Mouse (Mus musculus) erythroblast, embryonic 14.5 days (primary cell): Measurements from ENCODE around the gene Dgat2l6. TPM values are rescaled to one million over a fixed set of nuclear protein-coding genes. Genes with fewer than 3 reads are reported as not detected.

Experiments used
- H3K27me3 ChIP-seq: 2 replicates; pipeline ENCODE4 v1.6.1; 2012; ENCODE audit warnings: inconsistent platforms; ENCODE audit not compliant: control insufficient read depth
- H3K36me3 ChIP-seq: 2 replicates; pipeline ENCODE4 v1.6.1; 2012; ENCODE audit warnings: mild to moderate bottlenecking, inconsistent platforms; ENCODE audit not compliant: control insufficient read depth
- H3K4me1 ChIP-seq: 2 replicates; pipeline ENCODE4 v1.6.1; 2012; ENCODE audit warnings: inconsistent platforms; ENCODE audit not compliant: control insufficient read depth
- H3K4me3 ChIP-seq: replicated peaks from 2 replicates; pipeline ENCODE3; 2012; ENCODE audit warnings: moderate library complexity, mild to moderate bottlenecking, inconsistent platforms
- H3K9me3 ChIP-seq: 2 replicates; pipeline ENCODE4 v1.6.1; 2012; ENCODE audit warnings: low read length, inconsistent platforms, mixed read lengths; ENCODE audit not compliant: control insufficient read depth
- GATA1 ChIP-seq: IDR thresholded peaks from 2 replicates; pipeline ENCODE4 v1.6.1; 2012; ENCODE audit warnings: low read length, inconsistent platforms, mixed read lengths
- TAL1 ChIP-seq: IDR thresholded peaks from 3 replicates; pipeline ENCODE4 v1.6.1; 2012; ENCODE audit warnings: low read length, inconsistent platforms, mixed read lengths
- polyA plus RNA-seq: library from polyadenylated mRNA; stranded (reverse); fragments of >175 nt; gene quantifications from 2 replicates; pipeline ENCODE4 v1.2.3, GENCODE M21; 2012

Gene Dgat2l6
- polyA plus RNA-seq, 1 experiment, result not detected

DNA sequence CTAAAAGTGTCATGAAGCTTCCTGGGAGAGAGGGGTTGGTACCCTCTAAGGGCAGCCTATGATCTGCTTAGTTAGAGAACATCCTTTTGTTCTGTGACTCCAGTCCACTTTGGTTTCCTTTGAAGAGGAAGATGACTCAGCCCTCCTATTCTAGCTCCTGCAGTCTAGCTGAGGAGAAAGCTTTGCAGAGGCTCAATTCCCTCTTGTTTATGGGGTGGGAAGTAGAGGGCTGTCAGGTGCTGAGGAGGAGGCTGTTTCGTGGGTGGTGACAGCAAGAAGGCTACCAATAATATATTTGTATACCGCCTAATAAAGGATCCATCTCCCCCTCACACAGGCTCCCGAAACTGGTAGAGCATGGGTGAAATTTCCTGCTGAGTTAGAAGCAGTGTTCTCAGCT is 8.0 kb upstream of the Dgat2l6 start:
- Histone ChIP-seq H3K4me1 (no peaks in the 10 kb centered on the region), H3K9me3 (no peaks in the 10 kb centered on the region), H3K4me3 (no peak overlapping the region), H3K36me3 (peaks cover 9% of the 10 kb centered on the region), H3K27me3 (no peaks in the 10 kb centered on the region)
- no peak for TF ChIP-seq TAL1
- no peak for TF ChIP-seq GATA1

- Histone ChIP-seq H3K27me3 (no peaks in the 10 kb centered on the region), H3K4me1 (no peaks in the 10 kb centered on the region), H3K4me3 (no peak overlapping the region), H3K9me3 (no peaks in the 10 kb centered on the region), H3K36me3 (peaks cover 9% of the 10 kb centered on the region)
- no peak for TF ChIP-seq TAL1
- TF ChIP-seq GATA1, result no peak
Measured at GRCm38 (mm10) chrX:100517626-100518025, 7.0 kb upstream of the Dgat2l6 start.

- TF ChIP-seq TAL1 (no peak), GATA1 (no peak)
- Histone ChIP-seq H3K27me3 (no peaks in the 10 kb centered on the region), H3K9me3 (no peaks in the 10 kb centered on the region), H3K4me3 (no peak overlapping the region), H3K4me1 (no peaks in the 10 kb centered on the region), H3K36me3 (peaks cover 9% of the 10 kb centered on the region)
Measured at GRCm38 (mm10) chrX:100518532-100518931, 6.1 kb upstream of the Dgat2l6 start.

DNA sequence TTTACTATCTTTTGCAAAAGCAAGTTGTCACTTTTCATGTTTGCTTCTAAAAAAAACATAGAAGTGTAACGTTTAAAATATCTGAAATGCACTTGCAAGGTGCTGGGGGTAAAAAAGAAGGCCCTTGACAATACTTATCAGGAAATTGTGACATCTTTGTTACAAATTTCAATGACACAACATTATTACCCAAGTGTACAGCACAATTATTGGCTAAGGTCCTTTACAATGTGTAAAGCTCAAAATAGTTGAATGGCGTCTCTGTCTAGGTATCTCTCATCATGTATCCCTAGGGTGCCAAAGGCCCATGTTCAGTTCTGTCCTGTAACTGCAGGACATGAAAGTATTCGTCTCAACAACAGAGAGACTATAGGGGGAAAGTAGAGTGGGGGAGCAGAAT is 31.4 kb downstream of the Dgat2l6 start:
- H3K9me3 ChIP-seq, result no peaks in the 10 kb centered on the region
- H3K4me3 ChIP-seq, result no peak overlapping the region
- no peaks in the 10 kb centered on the region; the same call in 1 of the 2 replicates for H3K27me3 ChIP-seq
- H3K4me1 ChIP-seq, result no peaks in the 10 kb centered on the region
- TF ChIP-seq GATA1 (no peak), TAL1 (no peak)
- no peaks in the 10 kb centered on the region for H3K36me3 ChIP-seq

DNA sequence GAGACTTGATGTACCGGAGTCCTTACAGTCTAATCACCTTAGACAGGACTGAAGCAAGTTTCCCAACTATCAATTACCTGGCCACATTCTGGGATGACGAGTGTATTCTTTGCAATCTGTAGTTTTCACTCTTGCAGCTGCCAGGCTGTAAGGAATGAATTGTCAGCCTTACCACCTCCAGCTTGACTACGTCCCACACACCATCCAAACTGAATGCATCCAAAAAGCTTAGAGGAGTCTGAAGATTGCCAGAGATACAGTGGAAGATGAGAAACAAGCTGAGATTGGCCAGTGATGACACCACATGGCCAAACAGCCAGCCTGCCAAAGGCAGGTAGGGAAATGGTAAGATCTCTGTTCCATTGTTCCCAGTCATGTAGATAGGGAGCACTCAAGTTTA is 41.1 kb downstream of the Dgat2l6 start:
- Histone ChIP-seq H3K4me1 (no peaks in the 10 kb centered on the region), H3K27me3 (no peaks in the 10 kb centered on the region), H3K4me3 (no peak overlapping the region), H3K36me3 (no peaks in the 10 kb centered on the region), H3K9me3 (no peaks in the 10 kb centered on the region)
- no peak for TF ChIP-seq TAL1
- no peak for TF ChIP-seq GATA1

GRCm38 (mm10) chrX:100571951-100572350 is 47.3 kb downstream of the Dgat2l6 start, which contains the start of gene Awat1:
Gene Awat1 (plus strand): TSS chrX:100572251.
- H3K4me1 ChIP-seq, result no peaks in the 10 kb centered on the region
- H3K9me3 ChIP-seq, result no peaks in the 10 kb centered on the region
- H3K4me3 ChIP-seq, result no peak within 1 kb of the TSS
- H3K27me3 ChIP-seq, result peaks cover 2% of the 10 kb centered on the region; the same call in 1 of the 2 replicates
- no peak for TF ChIP-seq GATA1
- TF ChIP-seq TAL1, result no peak
- H3K36me3 ChIP-seq, result no peaks in the 10 kb centered on the region

- Histone ChIP-seq H3K4me1 (no peaks in the 10 kb centered on the region), H3K27me3 (peaks cover 16% of the 10 kb centered on the region), H3K36me3 (no peaks in the 10 kb centered on the region), H3K4me3 (no peak within 1 kb of the TSS), H3K9me3 (peaks cover 2% of the 10 kb centered on the region; the same call in 1 of the 2 replicates)
- no peak for TF ChIP-seq TAL1
- TF ChIP-seq GATA1, result no peak
Measured at GRCm38 (mm10) chrX:100594791-100595190, 70.2 kb downstream of the Dgat2l6 start, which contains the start of gene P2ry4. Gene P2ry4 (minus strand): TSS chrX:100594869.

Other genes with a start within 250 kb of the Dgat2l6 start
- not detected in 2 replicates for gene Otud6a, start 95.8 kb upstream of the Dgat2l6 start, polyA plus RNA-seq
- gene Awat2, start 82.1 kb upstream of the Dgat2l6 start, polyA plus RNA-seq, result not detected in 2 replicates
- gene Igbp1, start 30.5 kb upstream of the Dgat2l6 start, polyA plus RNA-seq, result 1.7 TPM in 2 replicates
- not detected in 2 replicates for gene Awat1, start 47.4 kb downstream of the Dgat2l6 start, polyA plus RNA-seq
- gene P2ry4, start 70.0 kb downstream of the Dgat2l6 start, polyA plus RNA-seq, result not detected in 2 replicates
- not detected in 2 replicates for gene Arr3, start 80.7 kb downstream of the Dgat2l6 start, polyA plus RNA-seq
- gene Kif4, start 100.9 kb downstream of the Dgat2l6 start, polyA plus RNA-seq, result 0.61 and 0.92 TPM in 2 replicates
- gene Pdzd11, start 101.7 kb downstream of the Dgat2l6 start, polyA plus RNA-seq, result 2.0 and 3.0 TPM in 2 replicates
- not detected in 2 replicates for gene Gdpd2, start 205.0 kb downstream of the Dgat2l6 start, polyA plus RNA-seq
- gene Dlg3, start 242.9 kb downstream of the Dgat2l6 start, polyA plus RNA-seq, result not detected in 2 replicates